Mouse (Mus musculus) CH12.LX (cell line): ENCODE data around the gene Cyp27b1. TPM values are rescaled to one million over a fixed set of nuclear protein-coding genes. Genes with fewer than 3 reads are reported as not detected.

Experiments used
- DNase-seq: peaks from one replicate; pipeline ENCODE4 v3.0.0-alpha.2; 2013; ENCODE audit errors: extremely low read depth
- H3K27ac ChIP-seq: 2 replicates; pipeline ENCODE4 v1.5.1; 2012; ENCODE audit warnings: low read depth, mild to moderate bottlenecking, control low read depth, moderate library complexity; ENCODE audit not compliant: insufficient read depth
- H3K27me3 ChIP-seq: replicated peaks from 2 replicates; pipeline ENCODE3; 2012; ENCODE audit warnings: inconsistent platforms
- H3K36me3 ChIP-seq, 2 experiments: replicated peaks in 1 of 2; 2 replicates each; pipeline versions ENCODE3 to v1.6.1; 2012; ENCODE audit warnings: inconsistent platforms in 1 of 2, low read length in 1 of 2, mild to moderate bottlenecking in 1 of 2, mixed read lengths in 1 of 2, moderate library complexity in 1 of 2; ENCODE audit not compliant: control insufficient read depth in 1 of 2, insufficient read depth in 1 of 2
- H3K4me1 ChIP-seq, 2 experiments: 2 replicates each; pipeline ENCODE4 v1.6.1; 2012; ENCODE audit warnings: inconsistent platforms in 1 of 2, moderate library complexity in 1 of 2; ENCODE audit not compliant: insufficient read depth in 2 of 2, control insufficient read depth in 1 of 2
- H3K4me2 ChIP-seq: 2 replicates; pipeline ENCODE4 v1.6.1; 2012; ENCODE audit warnings: low read depth, mild to moderate bottlenecking, control low read depth; ENCODE audit not compliant: poor library complexity, insufficient read depth, severe bottlenecking
- H3K4me3 ChIP-seq, 3 experiments: fragments of 150-350 bp in 1 of 3; sonication (generic) in 1 of 3; replicated peaks in 1 of 3; 2 replicates each; pipeline versions ENCODE3 to v1.5.1; 2011 to 2012; ENCODE audit warnings: low read depth in 2 of 3, low read length in 2 of 3, mild to moderate bottlenecking in 2 of 3, moderate library complexity in 2 of 3, control low read depth in 1 of 3, improper control_type of control experiment in 1 of 3, inconsistent platforms in 1 of 3, mixed read lengths in 1 of 3; ENCODE audit not compliant: poor library complexity in 1 of 3
- H3K79me2 ChIP-seq: replicated peaks from 2 replicates; pipeline ENCODE4 v1.6.1; 2012; ENCODE audit warnings: mild to moderate bottlenecking, moderate library complexity; ENCODE audit not compliant: control insufficient read depth, poor library complexity, insufficient read depth, severe bottlenecking; ENCODE audit errors: extremely low read depth
- H3K9ac ChIP-seq: 2 replicates; pipeline ENCODE4 v1.6.1; 2012; ENCODE audit warnings: low read depth, mild to moderate bottlenecking, control low read depth, moderate library complexity; ENCODE audit not compliant: insufficient read depth
- H3K9me3 ChIP-seq: replicated peaks from 2 replicates; pipeline ENCODE3; 2012; ENCODE audit warnings: low read length, inconsistent platforms, mixed read lengths
- BHLHE40 ChIP-seq: IDR thresholded peaks from 2 replicates; pipeline ENCODE4 v1.6.1; 2011; ENCODE audit warnings: mild to moderate bottlenecking, low read depth, low read length, improper control_type of control experiment
- CHD1 ChIP-seq: IDR thresholded peaks from 2 replicates; pipeline ENCODE4 v1.6.1; 2012; ENCODE audit warnings: low read depth, low read length, improper control_type of control experiment, inconsistent platforms
- CHD2 ChIP-seq: IDR thresholded peaks from 2 replicates; pipeline ENCODE4 v1.6.1; 2011; ENCODE audit warnings: low read length, improper control_type of control experiment
- CTCF ChIP-seq, 2 experiments: IDR thresholded peaks in 1 of 2; conservative IDR thresholded peaks in 1 of 2; 2 replicates each; pipeline ENCODE4 v1.5.1; 2011 to 2012; ENCODE audit warnings: low read depth in 2 of 2, low read length in 2 of 2, improper control_type of control experiment in 1 of 2, inconsistent platforms in 1 of 2, mild to moderate bottlenecking in 1 of 2, moderate library complexity in 1 of 2
- E2F4 ChIP-seq: IDR thresholded peaks from 2 replicates; pipeline ENCODE4 v1.6.1; 2011; ENCODE audit warnings: low read depth, low read length, improper control_type of control experiment; ENCODE audit not compliant: insufficient replicate concordance
- ELF1 ChIP-seq: IDR thresholded peaks from 2 replicates; pipeline ENCODE4 v1.6.1; 2014; ENCODE audit warnings: low read depth, mild to moderate bottlenecking, inconsistent platforms, low read length, improper control_type of control experiment
- EP300 ChIP-seq: IDR thresholded peaks from 2 replicates; pipeline ENCODE4 v1.6.1; 2011; ENCODE audit warnings: low read length, improper control_type of control experiment
- ETS1 ChIP-seq: conservative IDR thresholded peaks from 2 replicates; pipeline ENCODE4 v1.6.1; 2012; ENCODE audit warnings: low read depth, mild to moderate bottlenecking, inconsistent platforms, low read length, improper control_type of control experiment, moderate library complexity
- GABPA ChIP-seq: IDR thresholded peaks from 2 replicates; pipeline ENCODE4 v1.6.1; 2012; ENCODE audit warnings: low read depth, low read length, improper control_type of control experiment, inconsistent platforms; ENCODE audit not compliant: insufficient replicate concordance
- HCFC1 ChIP-seq: IDR thresholded peaks from 2 replicates; pipeline ENCODE4 v1.6.1; 2012; ENCODE audit warnings: low read depth, mild to moderate bottlenecking, inconsistent platforms, low read length, improper control_type of control experiment
- IRF4 ChIP-seq: IDR thresholded peaks from 2 replicates; pipeline ENCODE4 v1.6.1; 2014; ENCODE audit warnings: low read depth, mild to moderate bottlenecking, inconsistent platforms, low read length, improper control_type of control experiment
- JUN ChIP-seq: IDR thresholded peaks from 2 replicates; pipeline ENCODE4 v1.6.1; 2011; ENCODE audit warnings: low read depth, mild to moderate bottlenecking, low read length, improper control_type of control experiment, moderate library complexity; ENCODE audit not compliant: insufficient read depth
- KAT2A ChIP-seq: IDR thresholded peaks from 2 replicates; pipeline ENCODE4 v1.6.1; 2012; ENCODE audit warnings: low read length, improper control_type of control experiment, inconsistent platforms; ENCODE audit not compliant: insufficient replicate concordance
- MAX ChIP-seq: IDR thresholded peaks from 2 replicates; pipeline ENCODE4 v1.6.1; 2011; ENCODE audit warnings: low read length, improper control_type of control experiment
- MXI1 ChIP-seq: IDR thresholded peaks from 2 replicates; pipeline ENCODE4 v1.6.1; 2011; ENCODE audit warnings: mild to moderate bottlenecking, low read depth, low read length, improper control_type of control experiment
- MYC ChIP-seq: IDR thresholded peaks from 2 replicates; pipeline ENCODE4 v1.6.1; 2011; ENCODE audit warnings: low read depth, mild to moderate bottlenecking, improper control_type of control experiment, low read length
- NELFE ChIP-seq: IDR thresholded peaks from 2 replicates; pipeline ENCODE4 v1.6.1; 2011; ENCODE audit warnings: low read depth, low read length, improper control_type of control experiment
- NRF1 ChIP-seq: IDR thresholded peaks from 2 replicates; pipeline ENCODE4 v1.6.1; 2014; ENCODE audit warnings: low read depth, mild to moderate bottlenecking, inconsistent platforms, low read length, improper control_type of control experiment, moderate library complexity
- POLR2A ChIP-seq: IDR thresholded peaks from 2 replicates; pipeline ENCODE4 v1.6.1; 2011; ENCODE audit warnings: low read depth, mild to moderate bottlenecking, improper control_type of control experiment, low read length
- POLR2AphosphoS2 ChIP-seq: IDR thresholded peaks from 2 replicates; pipeline ENCODE4 v1.6.1; 2011; ENCODE audit warnings: low read depth, low read length, improper control_type of control experiment
- RCOR1 ChIP-seq: conservative IDR thresholded peaks from 2 replicates; pipeline ENCODE4 v1.6.1; 2012; ENCODE audit warnings: low read depth, mild to moderate bottlenecking, inconsistent platforms, low read length, improper control_type of control experiment
- SIN3A ChIP-seq: IDR thresholded peaks from 2 replicates; pipeline ENCODE4 v1.6.1; 2012; ENCODE audit warnings: low read length, improper control_type of control experiment, inconsistent platforms
- TBP ChIP-seq: conservative IDR thresholded peaks from 2 replicates; pipeline ENCODE4 v1.6.1; 2011; ENCODE audit warnings: low read depth, low read length, improper control_type of control experiment
- TCF12 ChIP-seq: IDR thresholded peaks from 2 replicates; pipeline ENCODE4 v1.6.1; 2014; ENCODE audit warnings: low read depth, mild to moderate bottlenecking, inconsistent platforms, low read length, improper control_type of control experiment
- USF1 ChIP-seq: IDR thresholded peaks from 2 replicates; pipeline ENCODE4 v1.6.1; 2014; ENCODE audit warnings: low read depth, mild to moderate bottlenecking, inconsistent platforms, low read length, improper control_type of control experiment
- USF2 ChIP-seq: conservative IDR thresholded peaks from 2 replicates; pipeline ENCODE4 v1.6.1; 2011; ENCODE audit warnings: low read depth, low read length, improper control_type of control experiment
- ZNF384 ChIP-seq: IDR thresholded peaks from 2 replicates; pipeline ENCODE4 v1.6.1; 2012; ENCODE audit warnings: low read depth, low read length, improper control_type of control experiment, inconsistent platforms
- dilution Hi-C: fragments of 300-500 bp; cut with MboI; formaldehyde crosslinking; loops from 2 replicates; pipeline ENCODE4 v1.14.3; 2020; ENCODE audit warnings: low sequenced_read_pairs; ENCODE audit not compliant: extremely low pct_unique_long_range_greater_than_20kb, extremely low pct_ligation_motif_present
- in situ Hi-C: fragments of 300-500 bp; cut with MboI; formaldehyde crosslinking; loops from 3 replicates; pipeline ENCODE4 v1.14.3; 2019; ENCODE audit warnings: low sequenced_read_pairs, low pct_ligation_motif_present, low pct_unique_long_range_greater_than_20kb, mixed read lengths
- polyA plus RNA-seq: library from polyadenylated mRNA; unstranded; fragments of >175 nt; gene quantifications from 2 replicates; pipeline ENCODE4 v1.2.1, GENCODE M21; 2012; ENCODE audit warnings: low read depth; ENCODE audit not compliant: insufficient read length
- total RNA-seq, 2 experiments: library from RNA; depleted of rRNA; stranded (reverse); fragments of 300-350 nt in 1 of 2; fragments of >200 nt in 1 of 2; gene quantifications; 2 replicates each; pipeline ENCODE4 v1.2.3; 2012 to 2014

Gene Cyp27b1
- total and polyA plus RNA-seq, 3 experiments: 0.32 to 1.4 (median 0.42) TPM

DNA sequence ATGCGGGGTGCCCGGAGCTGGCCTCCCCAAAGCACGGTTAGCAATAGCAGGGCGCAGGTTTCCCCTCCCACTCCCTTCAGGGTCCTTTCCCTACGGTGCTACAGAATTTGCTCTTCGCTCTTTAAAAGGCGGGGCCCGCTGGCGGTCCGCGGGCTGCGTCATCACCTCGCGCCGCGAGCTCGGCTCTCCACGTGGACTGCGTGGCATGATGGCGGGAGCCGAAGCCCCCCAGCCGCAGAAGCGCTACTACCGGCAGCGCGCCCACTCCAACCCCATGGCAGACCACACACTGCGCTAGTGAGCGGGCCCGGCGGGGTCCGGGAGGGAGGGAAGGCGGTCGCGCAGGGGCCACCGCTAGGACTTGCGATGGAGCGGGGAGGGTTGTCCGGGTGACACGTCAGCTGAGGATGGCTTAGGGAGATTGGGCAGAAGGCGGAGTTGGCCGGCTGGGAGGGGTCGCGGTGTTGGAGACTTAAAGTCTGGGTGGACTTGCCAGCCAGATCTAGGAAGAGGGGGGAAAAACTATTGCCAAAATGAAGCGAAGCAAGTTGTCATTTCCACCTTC lies 6.2 kb upstream of the Cyp27b1 start:
- peaks cover 16 to 51% of the 10 kb centered on the region in 2 experiments for H3K36me3 ChIP-seq
- H3K4me2 ChIP-seq: peak overlapping the region; percentile 94
- H3K9ac ChIP-seq: peak overlapping the region; percentile 45
- H3K9me3 ChIP-seq: no peaks in the 10 kb centered on the region
- in situ Hi-C loops: no loop called here
- H3K27ac ChIP-seq: peak overlapping the region; percentile 63
- dilution Hi-C loops: no loop called here
- peaks cover 5% of the 10 kb centered on the region; the same call in 1 of the 2 replicates for H3K79me2 ChIP-seq
- peak overlapping the region; percentile 74 to 97 (median 91) for H3K4me3 ChIP-seq
- no peaks in the 10 kb centered on the region for H3K27me3 ChIP-seq
- peak; percentile 87 for DNase-seq
- peaks cover 14 to 39% of the 10 kb centered on the region in 2 experiments for H3K4me1 ChIP-seq
- TF ChIP-seq MAX (peak; percentile 99), MXI1 (peak; percentile 100), NELFE (no peak), E2F4 (no peak), TCF12 (peak; percentile 84), IRF4 (0 out of 2 replicates have a peak, but pooled peaks have one; percentile 26), TBP (0 out of 2 replicates have a peak, but pooled peaks have one; percentile 17), POLR2A (peak; percentile 65; the same call in 1 of the 2 replicates), SIN3A (peak; percentile 99), EP300 (no peak), NRF1 (0 out of 2 replicates have a peak, but pooled peaks have one; percentile 36), MYC (peak; percentile 98), GABPA (no peak; the same call in 1 of the 2 replicates), USF1 (peak; percentile 63), HCFC1 (peak; percentile 88), KAT2A (peak; percentile 55; the same call in 1 of the 2 replicates)
- TF ChIP-seq, all 38 proteins: peak for 12

DNA sequence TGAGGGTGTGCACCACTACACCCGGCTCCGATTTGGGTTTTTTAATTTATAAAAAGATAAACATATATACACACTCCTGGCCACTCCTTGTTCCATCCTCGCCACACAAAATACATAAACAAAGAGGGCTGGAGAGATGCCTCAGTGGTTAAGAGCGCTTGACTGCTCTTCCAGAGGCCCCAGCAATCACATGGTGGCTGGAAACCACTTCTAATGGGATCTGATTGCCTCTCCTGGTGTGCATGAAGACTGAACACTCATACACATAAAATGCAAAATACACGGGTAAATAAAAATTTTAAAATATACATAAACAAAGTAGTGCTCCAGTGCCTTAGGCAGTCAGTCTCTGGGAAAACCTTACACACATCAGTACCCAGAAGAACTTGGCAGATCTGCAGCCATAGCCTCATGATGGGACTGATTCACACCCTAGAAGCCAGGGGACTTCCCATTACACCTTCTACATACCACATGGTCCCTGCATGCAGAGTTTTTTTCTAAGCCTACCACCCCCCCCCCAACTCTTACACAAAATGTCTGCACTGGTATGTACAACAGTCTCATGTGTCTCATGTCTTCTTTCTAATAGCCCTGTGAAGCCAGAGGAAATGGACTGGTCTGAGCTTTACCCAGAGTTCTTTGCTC lies 5.5 kb upstream of the Cyp27b1 start:
- dilution Hi-C loops: no loop called here
- Histone ChIP-seq H3K4me2 (peak overlapping the region; percentile 94), H3K27ac (no peak overlapping the region), H3K4me1 (peaks cover 14 to 39% of the 10 kb centered on the region in 2 experiments), H3K27me3 (no peaks in the 10 kb centered on the region), H3K9ac (peak overlapping the region; percentile 45), H3K36me3 (peaks cover 16 to 53% of the 10 kb centered on the region in 2 experiments), H3K79me2 (peaks cover 5% of the 10 kb centered on the region; the same call in 1 of the 2 replicates), H3K9me3 (no peaks in the 10 kb centered on the region), H3K4me3 (peak overlapping the region; percentile 74 to 97 (median 91))
- DNase-seq: peak; percentile 64
- in situ Hi-C loops: no loop called here
- peak; percentile 69 for TF ChIP-seq MAX
- peak; percentile 35; the same call in 1 of the 2 replicates for TF ChIP-seq TCF12
- TF ChIP-seq EP300: no peak
- TF ChIP-seq MXI1: peak; percentile 69; the same call in 1 of the 2 replicates
- TF ChIP-seq RCOR1: no peak
- TF ChIP-seq NRF1: no peak
- TF ChIP-seq TBP: peak; percentile 76
- TF ChIP-seq CTCF (conservative IDR thresholded peaks at IDR 0.05 in 1 of 2, IDR thresholded peaks at IDR 0.05 in 1 of 2; ENCODE audit: low read depth in 2 of 2, low read length in 2 of 2): no peak
- TF ChIP-seq POLR2A: peak; percentile 46; the same call in 1 of the 2 replicates
- 0 out of 2 replicates have a peak, but pooled peaks have one; percentile 38 for TF ChIP-seq KAT2A
- no peak for TF ChIP-seq JUN
- TF ChIP-seq USF2: no peak; the same call in 1 of the 2 replicates
- TF ChIP-seq BHLHE40: no peak
- no peak for TF ChIP-seq ETS1
- TF ChIP-seq HCFC1: peak; percentile 40; the same call in 1 of the 2 replicates
- TF ChIP-seq E2F4: no peak
- TF ChIP-seq ZNF384: peak; percentile 83
- TF ChIP-seq CHD1: 0 out of 2 replicates have a peak, but pooled peaks have one; percentile 59
- TF ChIP-seq IRF4: no peak
- no peak for TF ChIP-seq CHD2
- TF ChIP-seq POLR2AphosphoS2: peak; percentile 26
- TF ChIP-seq ELF1: 0 out of 2 replicates have a peak, but pooled peaks have one; percentile 8
- TF ChIP-seq SIN3A: no peak; the same call in 1 of the 2 replicates
- TF ChIP-seq GABPA: no peak
